ENCODE assay signal across 28 mouse cellular contexts in genomic region chr17:66871396-66871795, GRCm38 (mm10).
"Had no signal": no experiment of that assay in that cellular context is flagged by ENCODE, and none has a peak within 500 bp of the region (broad histone marks: within the 10 kb centered on the region; RNA-seq: fewer than 3 reads in every experiment).

No protein-coding gene starts in this region.

- H3K27ac ChIP-seq: embryonic facial prominence, embryonic 10.5 days; embryonic facial prominence, embryonic 12.5 days; embryonic facial prominence, embryonic 13.5 days; embryonic facial prominence, embryonic 15.5 days; forebrain, embryonic 10.5 days; forebrain, embryonic 12.5 days; forebrain, embryonic 13.5 days; forebrain, embryonic 15.5 days; gastrocnemius, adult 2 months had no signal

- H3K4me3 ChIP-seq: embryonic facial prominence, embryonic 10.5 days; embryonic facial prominence, embryonic 12.5 days; embryonic facial prominence, embryonic 13.5 days; embryonic facial prominence, embryonic 15.5 days; erythroblast, embryonic 14.5 days; forebrain, embryonic 10.5 days; forebrain, embryonic 12.5 days; forebrain, embryonic 13.5 days; forebrain, embryonic 15.5 days; gastrocnemius, adult 2 months had no signal

- ATAC-seq: forebrain, embryonic 13.5 days; forebrain, embryonic 14.5 days; forebrain, embryonic 15.5 days; forebrain, embryonic 16.5 days; forebrain, postnatal 0 days had no signal

- H3K9ac ChIP-seq: embryonic facial prominence, embryonic 12.5 days; embryonic facial prominence, embryonic 13.5 days; embryonic facial prominence, embryonic 15.5 days; forebrain, embryonic 12.5 days; forebrain, embryonic 13.5 days; forebrain, embryonic 15.5 days; forebrain, postnatal 0 days had no signal

- H3K4me2 ChIP-seq: embryonic facial prominence, embryonic 12.5 days; embryonic facial prominence, embryonic 13.5 days; embryonic facial prominence, embryonic 15.5 days; forebrain, embryonic 12.5 days; forebrain, embryonic 13.5 days; forebrain, embryonic 15.5 days had no signal

- H3K36me3 ChIP-seq: embryonic facial prominence, embryonic 10.5 days; embryonic facial prominence, embryonic 12.5 days; embryonic facial prominence, embryonic 13.5 days; embryonic facial prominence, embryonic 15.5 days; forebrain, embryonic 10.5 days; forebrain, embryonic 12.5 days; forebrain, embryonic 15.5 days had no signal

- H3K27me3 ChIP-seq: embryonic facial prominence, embryonic 12.5 days; embryonic facial prominence, embryonic 13.5 days; embryonic facial prominence, embryonic 15.5 days; forebrain, embryonic 12.5 days; forebrain, embryonic 13.5 days had no signal

- DNase-seq: cerebellum, adult 18-20 months; cerebellum, adult 2 months; cerebellum, adult 8-10 months; cerebellum, adult 9-10 months; cerebellum, adult 9-11 months; cerebellum, postnatal 10 days; cerebellum, postnatal 14 days; cerebellum, postnatal 25 days; cerebellum, postnatal 36 days; embryo, embryonic 11 days; forebrain, postnatal 0 days; gastrocnemius, adult 2 months; gastrocnemius, postnatal 10 days; gastrocnemius, postnatal 14 days; gastrocnemius, postnatal 25 days; gastrocnemius, postnatal 36 days; heart, adult 18-20 months had no signal

- H3K9me3 ChIP-seq: embryonic facial prominence, embryonic 10.5 days; embryonic facial prominence, embryonic 12.5 days; embryonic facial prominence, embryonic 13.5 days; embryonic facial prominence, embryonic 15.5 days; forebrain, embryonic 10.5 days; forebrain, embryonic 12.5 days; forebrain, embryonic 13.5 days; forebrain, embryonic 15.5 days had no signal
